Mouse (Mus musculus): ENCODE measurements around the gene Spry2.

Gene Spry2

DNA sequence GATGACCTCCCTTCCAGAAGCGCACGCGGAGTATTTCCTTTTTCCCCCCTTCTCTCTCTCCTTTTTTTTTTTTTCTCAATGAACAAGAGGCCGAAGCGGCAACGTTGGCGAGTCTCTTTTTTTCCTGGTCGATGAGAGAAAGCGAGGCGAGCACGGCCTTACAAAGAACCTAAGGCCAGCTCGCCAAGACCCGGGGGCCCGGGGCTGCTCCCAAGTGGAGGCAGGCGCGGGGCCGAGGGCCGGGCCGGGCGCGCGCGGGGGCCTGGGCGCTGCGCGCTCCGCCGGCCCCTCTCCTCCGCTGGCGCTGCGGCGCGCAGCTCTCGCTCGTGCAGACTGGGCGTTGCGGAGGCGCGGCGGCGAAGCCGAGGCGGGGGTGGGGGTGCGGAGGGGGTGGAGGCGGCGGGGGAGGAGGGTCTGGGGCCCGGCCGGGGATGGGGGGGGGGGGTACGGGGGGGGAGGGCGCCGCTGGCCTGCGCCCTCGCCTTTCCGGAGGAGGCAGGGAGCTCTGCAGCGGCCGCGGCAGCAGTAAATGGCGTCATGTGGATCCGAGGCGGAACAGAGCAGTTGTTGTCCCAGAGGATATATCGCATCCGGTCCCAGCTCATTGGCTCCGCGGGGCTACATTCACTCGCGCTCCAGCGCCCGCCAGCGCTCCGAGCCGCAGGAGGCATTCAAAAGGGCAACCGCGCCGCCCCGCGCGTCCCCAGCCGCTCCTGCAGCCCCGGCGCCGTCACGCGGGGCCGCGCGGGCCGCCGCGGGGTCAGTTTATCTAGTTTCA, at the start of gene Spry2:
Gene Spry2 (minus strand): TSS at position 29 of the 778 bp plus-strand sequence.
- DNase-seq (ENCODE audit: low spot score in 2 of 2): peak; percentile 68 to 84

DNA sequence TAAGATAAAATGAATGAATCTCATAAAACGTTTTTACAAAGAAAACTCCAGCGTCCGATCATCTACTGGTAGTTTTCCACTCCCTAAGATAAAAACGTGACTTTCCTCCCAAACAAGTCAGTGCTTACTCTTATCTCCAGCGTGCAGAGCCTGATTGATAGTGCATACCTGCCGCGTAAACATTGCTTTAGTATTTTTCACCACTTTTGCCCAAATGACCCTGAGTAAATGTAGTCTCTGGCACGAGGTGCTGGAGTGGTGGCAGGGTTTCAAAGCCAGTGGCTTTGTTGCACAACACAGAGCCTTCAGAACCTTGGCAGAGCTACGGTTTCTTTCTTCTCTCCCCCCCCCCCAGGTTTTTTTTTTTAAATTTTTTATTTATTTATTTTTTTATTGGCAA, 44.7 kb upstream of the Spry2 start:
- DNase-seq (ENCODE audit: low spot score in 2 of 2): no peak

DNA sequence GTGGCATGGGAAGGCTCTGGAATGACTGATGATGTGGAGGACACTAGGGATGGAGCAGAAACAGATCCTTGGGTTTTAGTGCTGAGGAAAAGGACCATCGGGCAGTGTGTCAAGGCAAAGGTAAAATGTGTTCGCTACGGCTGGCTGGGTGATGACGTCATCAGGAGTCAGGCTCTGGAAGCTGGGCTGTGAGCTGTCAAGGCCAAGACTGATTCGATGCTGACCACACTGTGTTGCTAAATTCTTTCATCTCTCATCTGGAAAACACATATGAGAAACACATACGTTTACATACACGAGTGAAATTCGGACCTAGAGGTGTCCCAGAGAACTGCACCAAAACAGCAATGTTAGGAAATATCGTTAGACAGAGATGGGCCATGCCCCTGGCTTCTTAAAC, 30.1 kb upstream of the Spry2 start:
- no peak for DNase-seq (ENCODE audit: low spot score in 2 of 2)

GRCm38 (mm10) chr14:105925305-105925704, 28.7 kb upstream of the Spry2 start:
- no peak for DNase-seq (ENCODE audit: low spot score in 2 of 2)

DNA sequence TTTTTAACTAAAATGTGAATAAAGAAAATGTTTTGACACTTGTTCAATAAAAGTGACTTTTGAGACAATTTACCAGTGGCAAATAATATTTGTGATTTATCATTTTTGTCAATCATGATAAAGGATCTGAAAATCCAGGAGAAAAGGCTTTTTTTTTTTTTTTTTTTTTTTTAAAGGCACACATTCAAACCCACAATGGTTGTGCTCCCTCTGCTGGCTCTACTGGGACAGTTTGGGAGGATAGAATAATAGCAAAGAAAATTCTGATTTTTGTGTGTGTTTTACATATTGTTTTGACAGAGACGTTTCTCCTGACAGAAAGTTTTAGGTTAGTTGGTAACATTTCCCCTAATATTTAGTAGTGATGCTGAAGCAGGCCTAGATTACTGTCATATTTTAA, 28.1 kb upstream of the Spry2 start:
- DNase-seq (ENCODE audit: low spot score in 2 of 2): peak in 1 of 2 experiments; percentile 16

DNA sequence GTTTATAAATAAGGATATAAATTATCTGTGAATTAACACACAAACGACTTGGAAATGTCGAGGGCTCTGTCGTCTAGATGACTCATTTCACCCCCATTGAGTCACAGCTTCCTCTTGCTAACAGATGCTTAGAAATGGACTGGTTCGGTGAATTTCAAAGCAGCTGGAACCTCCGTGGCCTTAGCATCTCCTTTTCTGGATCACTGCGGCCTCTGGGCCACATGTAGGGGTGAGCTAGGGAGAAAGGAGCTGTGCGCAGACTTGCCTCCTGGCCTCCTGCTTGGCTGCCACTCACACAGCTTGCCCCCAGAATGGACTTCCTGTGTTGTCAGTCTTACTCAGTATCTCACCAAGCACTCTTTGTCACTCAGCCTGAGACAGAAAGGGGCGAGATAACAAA, 26.3 kb upstream of the Spry2 start:
- no peak for DNase-seq (ENCODE audit: low spot score in 2 of 2)

DNA sequence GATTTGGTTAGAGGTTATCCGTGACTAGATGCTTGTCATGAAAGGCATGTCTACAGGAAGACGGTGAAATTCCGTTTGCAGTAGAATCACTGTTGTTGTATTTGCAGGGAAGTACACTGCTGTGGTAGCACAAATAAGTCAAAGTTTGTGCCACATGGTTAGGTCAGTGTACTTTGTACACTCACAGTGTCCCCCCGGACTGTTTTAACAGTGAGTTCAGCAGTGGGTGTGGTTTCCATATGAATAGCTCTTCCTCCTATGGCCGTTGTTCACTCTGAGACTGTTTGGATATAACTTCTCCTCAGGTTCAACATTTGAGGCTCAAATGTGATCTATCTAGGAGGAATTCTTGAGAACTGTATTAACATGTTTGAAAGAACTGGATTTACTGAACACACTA, 25.8 kb upstream of the Spry2 start:
- no peak for DNase-seq (ENCODE audit: low spot score in 2 of 2)

DNA sequence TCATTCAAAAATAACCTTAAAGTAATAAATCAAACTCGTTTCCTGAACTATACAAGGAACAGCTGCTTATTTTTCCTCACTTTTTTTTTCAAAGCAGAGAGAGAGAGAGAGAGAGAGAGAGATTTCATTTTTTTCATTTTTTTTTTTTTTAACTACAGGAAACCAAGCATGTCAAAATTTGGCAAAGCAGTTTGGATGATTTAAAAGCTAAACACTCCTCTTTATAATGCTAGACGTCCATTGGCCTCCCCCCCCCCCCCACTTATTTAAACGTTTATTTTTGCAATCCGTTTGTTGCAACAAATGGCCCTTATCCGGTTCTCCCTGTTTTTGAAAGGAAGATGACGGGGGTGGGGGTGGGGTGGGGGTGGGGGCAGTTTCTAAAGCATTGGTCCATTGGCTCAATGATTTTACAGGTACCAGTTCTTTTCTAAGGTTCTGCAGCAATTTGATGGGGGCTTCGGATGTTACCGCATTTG, 24.6 kb upstream of the Spry2 start:
- no peak for DNase-seq (ENCODE audit: low spot score in 2 of 2)

DNA sequence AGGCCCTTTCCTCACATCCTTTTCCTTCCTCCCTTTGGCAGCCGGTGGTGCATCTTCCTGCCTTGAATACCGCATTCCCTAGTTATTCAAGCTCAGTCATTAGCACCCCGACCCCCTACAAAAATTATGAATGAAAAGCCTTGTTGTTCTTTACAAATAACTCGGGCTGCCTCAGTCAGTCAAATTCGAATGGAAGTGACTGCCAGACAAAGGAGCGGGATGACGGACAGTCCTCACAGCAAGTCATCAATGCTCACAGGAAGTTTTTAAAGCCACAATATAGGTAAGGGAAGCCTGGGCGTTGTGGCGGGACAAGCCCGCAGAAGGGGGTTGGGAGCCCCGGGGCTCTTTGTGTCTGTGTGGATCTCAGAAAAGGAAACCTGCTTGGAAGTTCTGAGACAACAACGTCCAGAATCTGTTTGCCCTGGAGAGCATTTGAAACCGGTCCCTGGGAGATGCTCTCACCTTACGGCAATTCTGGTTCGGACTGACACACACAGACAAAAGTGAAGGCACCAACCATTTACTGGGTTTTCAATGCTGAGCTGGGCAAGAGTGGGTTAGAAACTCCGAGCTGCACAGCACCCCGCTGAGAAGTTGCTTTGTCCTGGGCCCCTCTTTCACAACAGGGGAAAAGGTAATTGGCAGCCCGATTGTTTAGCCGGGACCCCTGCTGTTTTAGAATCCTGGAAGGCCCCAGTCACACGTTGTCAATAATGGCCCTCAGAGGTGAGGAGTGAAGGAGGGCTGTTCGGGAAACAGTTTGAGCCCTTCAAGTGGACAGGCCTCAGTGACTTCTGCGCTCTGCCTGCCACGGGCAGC, 24.0 kb upstream of the Spry2 start:
- DNase-seq (ENCODE audit: low spot score in 2 of 2): no peak

GRCm38 (mm10) chr14:105907216-105907615, 10.6 kb upstream of the Spry2 start:
- no peak for DNase-seq (ENCODE audit: low spot score in 2 of 2)

DNA sequence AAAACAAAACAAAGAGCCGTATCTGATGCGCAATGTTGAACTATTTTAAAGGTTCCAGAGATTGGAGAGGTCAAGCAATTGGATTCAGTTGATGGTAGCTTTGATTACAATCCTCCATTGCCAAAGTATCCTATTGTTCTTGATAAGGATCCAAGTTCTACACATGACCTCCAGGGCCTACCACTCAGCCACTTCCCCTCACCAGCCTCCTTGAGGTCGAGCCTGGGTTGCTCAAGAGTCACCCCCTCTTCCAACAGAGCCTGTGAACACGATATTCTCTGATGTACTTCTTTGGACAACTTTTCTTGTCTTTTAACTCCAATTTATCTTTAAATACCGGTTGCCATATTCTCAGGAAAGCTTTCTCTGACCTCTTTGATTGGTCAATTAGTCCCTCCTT, 9.3 kb upstream of the Spry2 start:
- DNase-seq (ENCODE audit: low spot score in 2 of 2): no peak

DNA sequence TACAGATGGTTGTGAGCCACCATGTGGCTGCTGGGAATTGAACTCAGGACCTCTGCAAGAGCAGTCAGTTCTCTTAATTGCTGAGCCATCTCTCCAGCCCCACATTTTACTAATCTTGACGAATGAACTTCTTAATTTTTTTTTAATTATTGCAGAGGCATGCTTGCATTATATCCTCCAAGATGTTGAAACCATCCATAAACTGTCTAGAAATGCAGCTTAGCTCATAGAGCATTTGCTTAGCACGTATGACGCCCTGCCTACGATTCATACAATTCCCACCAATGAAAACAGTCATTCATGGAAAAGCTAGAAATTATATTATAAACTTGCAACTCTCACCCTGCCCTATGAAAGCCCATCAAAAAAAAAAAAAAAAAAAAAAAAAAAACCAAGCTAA, 8.9 kb upstream of the Spry2 start:
- DNase-seq (ENCODE audit: low spot score in 2 of 2): no peak

DNA sequence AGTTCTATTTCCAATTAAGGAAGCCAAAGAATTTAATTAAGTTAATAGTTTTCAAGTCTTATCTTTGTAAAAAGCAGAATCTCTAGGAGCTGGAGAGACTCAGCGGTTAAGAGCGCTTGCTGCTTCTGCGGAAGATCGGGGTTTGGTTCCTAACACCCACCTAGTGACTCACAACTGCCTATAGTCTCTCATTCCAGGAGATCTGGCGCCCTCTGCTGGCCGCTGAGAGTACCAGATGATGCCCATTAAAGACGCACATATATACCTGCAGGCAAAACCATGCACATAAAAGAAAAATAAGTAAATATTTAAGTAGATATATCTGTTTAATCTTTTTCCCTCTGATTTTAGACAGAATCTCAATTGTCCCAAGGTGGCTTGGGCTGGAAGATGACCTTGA, 6.2 kb upstream of the Spry2 start:
- DNase-seq (ENCODE audit: low spot score in 2 of 2): no peak

DNA sequence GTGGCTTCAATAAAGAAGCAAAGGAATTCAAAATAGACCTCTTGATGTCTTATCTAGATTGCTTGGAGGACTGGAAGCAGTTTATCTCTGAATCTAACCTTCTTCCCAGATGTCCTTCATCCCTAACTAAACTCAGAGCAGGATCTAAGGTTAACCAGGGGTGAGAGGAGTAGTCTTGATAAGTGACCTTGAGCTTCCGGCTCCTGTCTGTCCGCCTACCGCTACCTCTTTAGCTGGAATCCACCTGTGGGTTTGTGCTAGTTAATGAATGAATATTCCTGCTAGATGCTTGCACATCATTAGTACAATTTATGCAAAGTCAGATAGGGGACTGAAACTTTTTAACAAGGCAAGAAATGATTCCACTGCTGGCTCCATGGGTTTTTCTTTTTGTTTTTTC, 4.2 kb upstream of the Spry2 start:
- no peak for DNase-seq (ENCODE audit: low spot score in 2 of 2)

GRCm38 (mm10) chr14:105899116-105899515, 2.5 kb upstream of the Spry2 start:
- DNase-seq (ENCODE audit: low spot score in 2 of 2): no peak

GRCm38 (mm10) chr14:105898266-105899111, 1.9 kb upstream of the Spry2 start:
- peak; percentile 88 to 91 for DNase-seq (ENCODE audit: low spot score in 2 of 2)

DNA sequence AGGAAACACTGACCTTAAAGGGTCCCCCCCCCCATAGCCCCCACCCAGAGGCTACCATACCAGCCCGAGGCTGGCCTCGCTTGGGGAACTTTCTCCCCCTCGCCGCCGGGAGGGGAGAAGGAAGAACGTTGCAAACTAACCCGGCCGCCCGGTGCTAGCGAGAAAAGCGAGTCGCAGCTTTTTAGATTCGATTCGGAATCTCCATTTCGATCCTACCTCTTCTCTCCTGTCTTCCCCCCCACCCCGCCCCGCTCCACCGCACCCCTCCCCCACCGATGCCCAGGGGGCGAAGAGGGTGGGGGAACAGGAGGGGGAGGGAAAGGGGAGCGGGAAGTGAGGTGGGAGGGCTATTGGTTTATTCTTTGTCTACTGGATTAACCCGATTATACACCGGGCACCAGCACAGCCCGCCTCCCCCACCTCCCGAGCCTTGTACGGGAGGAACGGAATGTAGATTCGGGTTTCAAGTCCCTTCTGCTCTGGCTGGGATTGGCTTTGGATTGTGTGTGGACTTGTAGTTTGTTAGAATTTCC, 1.0 kb upstream of the Spry2 start:
- peak; percentile 44 to 49 for DNase-seq (ENCODE audit: low spot score in 2 of 2)

GRCm38 (mm10) chr14:105895961-105896651, 513 bp downstream of the Spry2 start:
- DNase-seq (ENCODE audit: low spot score in 2 of 2): peak; percentile 19 to 37

DNA sequence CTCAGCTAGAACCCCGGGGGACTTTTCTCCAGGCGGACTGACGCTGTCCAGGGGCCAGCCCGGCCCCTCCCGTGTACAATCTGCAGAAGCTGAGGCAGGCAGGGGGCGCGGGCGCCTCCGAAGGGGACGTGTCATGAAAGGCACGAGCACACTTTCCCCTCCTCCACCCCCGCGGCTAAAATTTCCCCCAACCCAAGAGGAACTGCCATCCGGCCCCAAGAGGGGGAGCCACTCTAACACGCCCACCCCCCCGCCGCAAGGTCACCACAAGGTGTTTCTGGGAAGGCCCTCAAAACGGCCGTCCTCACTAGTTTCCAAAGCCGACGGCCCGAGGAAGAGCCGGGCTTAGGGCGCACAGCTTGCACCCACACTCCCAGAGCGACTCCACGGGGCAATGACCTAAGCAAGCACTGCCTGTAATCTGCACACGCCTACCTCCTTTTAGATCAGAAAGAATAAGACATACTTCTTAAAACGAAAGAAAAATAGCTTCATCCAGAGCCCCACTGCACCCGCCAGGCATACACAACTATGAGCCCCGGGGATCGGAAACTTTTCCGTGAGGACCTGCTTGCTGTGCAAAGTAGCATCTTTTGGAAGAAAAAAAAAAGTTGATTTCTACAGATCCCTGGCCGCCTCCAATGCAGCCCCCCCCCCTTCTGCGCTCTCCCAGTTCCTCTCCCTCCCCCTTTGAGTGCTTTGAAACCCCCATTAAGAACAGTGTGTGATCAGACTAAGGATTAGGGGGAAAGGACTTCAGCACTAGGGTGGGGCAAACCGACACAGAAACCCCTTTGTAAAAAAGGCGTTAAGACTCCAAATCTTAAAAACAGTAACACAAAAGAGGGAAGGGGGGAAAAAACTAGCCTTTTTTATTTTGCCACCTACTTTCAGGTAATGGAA, 1.4 kb downstream of the Spry2 start:
- DNase-seq (ENCODE audit: low spot score in 2 of 2): peak; percentile 41 to 52

- peak; percentile 22 to 26 for DNase-seq (ENCODE audit: low spot score in 2 of 2)
These were observed 3.0 kb downstream of the Spry2 start for GRCm38 (mm10) chr14:105893623-105893995.

Data from frontal cortex, postnatal 25 days (tissue).